Mouse (Mus musculus): ENCODE data around the gene Dus1l.

DNA sequence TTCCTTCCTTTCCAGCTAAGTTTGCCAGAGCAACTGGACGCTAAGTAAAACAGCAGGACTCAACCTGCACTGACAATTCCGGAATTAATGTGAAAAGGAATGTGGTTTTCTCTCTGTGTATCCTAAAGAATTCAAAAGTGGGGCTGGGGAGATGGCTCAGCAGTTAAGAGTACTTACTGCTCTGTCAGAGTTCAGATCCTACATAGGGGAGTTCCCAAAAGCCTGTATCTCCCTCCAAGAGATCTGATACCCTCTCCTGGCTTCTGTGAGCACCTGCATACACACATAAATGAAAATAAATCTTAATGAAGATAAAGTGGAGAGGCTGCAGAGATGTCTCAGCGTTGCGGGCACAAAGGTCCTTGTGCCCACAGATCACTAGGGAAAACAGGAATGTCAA, 44.6 kb downstream of the Dus1l start:
- TF ChIP-seq CTCF (IDR thresholded peaks at IDR 0.05; ENCODE audit: borderline replicate concordance, control insufficient read depth, extremely low read depth, insufficient read depth, low read length, poor library complexity): no peak
- TF ChIP-seq POLR2A (IDR thresholded peaks at IDR 0.05; ENCODE audit: control insufficient read depth, extremely low read depth, insufficient read depth, low read length, poor library complexity): no peak
